Mouse (Mus musculus): ENCODE measurements around the gene Dynlt1c.
"Not testable (repeated sequence)": the region's sequence is repeated elsewhere in the genome, so short reads cannot be mapped to it uniquely, and the experiment has no call there.

Dynlt1c gene

DNA sequence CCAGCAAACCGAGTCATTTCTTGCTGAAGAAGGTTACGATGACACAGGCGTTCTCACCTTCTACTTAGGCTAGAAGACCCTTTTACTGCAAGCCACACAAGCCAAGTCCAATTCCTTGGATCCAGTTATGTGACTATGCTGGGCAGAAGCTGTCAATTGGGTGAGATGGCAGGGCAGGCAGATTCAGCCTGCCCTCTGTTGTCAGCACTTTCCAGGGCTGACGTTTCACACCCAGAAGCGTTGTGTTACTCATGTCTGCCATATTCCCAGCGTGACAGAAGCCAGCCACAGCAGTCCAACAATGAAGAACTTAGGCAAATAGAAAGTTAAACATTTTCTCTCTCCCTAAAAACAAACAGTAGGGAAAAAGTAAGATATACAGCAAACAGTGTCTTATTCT is 18.6 kb downstream of the Dynlt1c start:
- not testable (repeated sequence) for DNase-seq

DNA sequence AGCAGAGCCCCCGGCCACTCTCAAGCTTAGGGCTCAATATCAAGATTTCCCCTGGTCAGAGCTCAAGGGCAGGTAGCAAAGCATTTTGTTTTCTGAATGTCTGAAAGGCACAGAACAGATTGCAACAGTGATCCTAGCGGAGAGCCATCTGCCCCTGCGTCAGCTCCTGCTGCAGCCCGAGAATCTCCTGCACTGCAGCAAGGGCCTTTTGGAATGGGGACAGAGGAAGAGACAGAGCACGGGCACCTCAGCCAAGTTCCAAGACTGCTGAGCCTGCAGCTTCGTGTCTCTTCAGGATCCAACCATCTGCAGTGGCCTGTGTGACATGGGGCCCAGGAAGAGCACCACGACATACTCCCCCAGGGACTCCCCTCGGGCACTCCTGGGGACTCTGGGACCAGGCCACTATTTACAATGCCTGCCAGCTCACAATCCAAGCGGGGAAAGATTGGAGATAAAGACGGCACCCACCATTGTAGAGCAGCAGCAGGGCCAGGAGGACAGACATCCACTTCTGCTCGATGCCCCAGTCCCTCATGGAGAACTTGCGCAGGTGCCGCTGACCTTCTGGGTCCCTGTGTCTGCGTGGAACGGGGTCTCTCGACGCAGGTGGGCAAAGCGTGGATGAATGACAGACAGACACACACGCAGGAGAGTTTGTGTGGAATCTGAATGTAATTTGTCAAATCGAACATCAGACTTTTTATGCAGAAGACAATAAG is 19.4 kb downstream of the Dynlt1c start:
- peak; percentile 63 to 66 for DNase-seq

DNA sequence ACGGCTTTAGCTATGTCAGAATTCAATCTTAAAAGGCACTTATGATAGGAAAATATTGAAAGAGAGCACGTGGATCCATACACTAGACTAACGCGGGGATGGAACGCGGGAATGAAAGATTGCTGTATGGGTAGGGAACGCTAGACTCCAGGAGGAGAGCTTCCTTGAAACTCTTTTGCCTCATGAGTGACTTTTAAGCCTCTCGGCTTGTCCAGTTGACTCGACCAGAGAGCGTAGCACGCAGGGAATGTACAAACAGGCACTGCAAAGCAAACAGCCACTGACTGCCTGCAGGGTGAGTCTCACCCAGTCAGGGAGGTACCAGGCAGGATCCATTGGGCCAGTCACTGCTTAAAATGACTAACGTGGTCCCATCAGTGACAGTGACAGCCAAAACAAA is 20.5 kb downstream of the Dynlt1c start:
- not testable (repeated sequence) for DNase-seq

DNA sequence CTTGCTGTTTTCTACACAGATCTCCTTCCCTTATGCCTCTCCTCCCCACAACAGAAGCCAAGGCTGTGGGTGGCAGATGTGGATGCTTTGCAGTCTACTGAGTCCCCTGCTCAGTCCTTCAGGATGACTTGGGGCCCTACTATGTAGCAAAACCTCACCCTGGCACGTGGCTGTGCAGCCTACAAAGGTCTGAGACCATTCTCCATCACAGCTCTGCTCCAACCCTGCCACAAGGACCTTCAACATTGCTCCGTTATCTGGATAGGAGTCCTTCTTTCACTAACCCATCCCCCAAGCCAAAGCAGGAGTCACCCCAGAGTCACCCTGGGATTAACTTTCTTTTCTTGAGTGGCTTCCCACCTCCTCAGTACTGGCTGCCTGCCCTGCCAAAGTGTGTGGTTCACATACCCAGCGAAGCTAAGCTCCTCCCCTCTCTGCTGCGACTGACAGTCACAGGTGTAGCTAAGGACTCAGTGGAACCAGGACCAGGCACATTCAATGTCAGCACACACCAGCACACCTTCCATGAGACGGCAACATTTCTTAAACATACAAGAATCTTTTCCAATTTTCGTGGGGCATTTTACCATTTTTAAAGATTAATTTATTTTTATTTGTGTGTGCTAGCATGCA is 23.6 kb downstream of the Dynlt1c start:
- DNase-seq = not testable (repeated sequence)

DNA sequence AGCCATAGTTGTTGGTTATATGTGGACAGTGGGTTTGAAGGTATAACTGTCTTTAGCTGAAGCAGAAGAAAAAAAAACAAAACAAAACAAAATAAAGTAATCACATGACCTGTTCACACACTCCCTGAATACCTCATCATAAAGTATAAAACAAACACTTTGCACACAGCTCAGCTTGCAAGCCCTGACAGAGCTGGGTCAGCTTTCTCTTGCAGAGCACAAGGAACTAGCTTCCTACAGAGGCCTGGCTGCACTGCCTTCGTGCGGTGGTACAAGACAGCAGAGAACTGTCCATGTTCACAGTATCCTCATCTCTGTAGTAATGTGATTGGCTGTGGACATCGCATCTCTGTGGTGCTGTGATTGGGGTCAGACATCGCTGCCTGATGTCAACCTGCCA is 28.9 kb downstream of the Dynlt1c start:
- DNase-seq = not testable (repeated sequence)

DNA sequence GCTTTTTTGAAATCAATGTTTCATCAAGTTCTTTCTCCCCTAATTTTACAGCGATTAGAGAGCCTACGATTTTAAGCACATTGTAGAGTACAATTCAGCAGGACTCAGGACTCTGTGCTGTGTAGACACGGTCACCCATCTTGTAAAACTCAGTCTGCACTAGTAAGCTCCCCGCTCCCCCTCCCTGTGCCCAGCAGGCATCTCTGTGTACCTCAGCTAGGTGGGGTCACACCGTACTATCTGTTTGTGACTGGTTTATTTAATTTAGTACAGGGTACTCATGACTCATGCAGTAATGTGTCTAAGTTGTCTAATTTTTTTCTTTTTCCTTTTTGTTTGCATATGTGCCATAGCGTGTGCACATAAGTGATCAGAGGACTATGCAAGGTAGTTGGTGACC is 31.4 kb downstream of the Dynlt1c start:
- not testable (repeated sequence) for DNase-seq

DNA sequence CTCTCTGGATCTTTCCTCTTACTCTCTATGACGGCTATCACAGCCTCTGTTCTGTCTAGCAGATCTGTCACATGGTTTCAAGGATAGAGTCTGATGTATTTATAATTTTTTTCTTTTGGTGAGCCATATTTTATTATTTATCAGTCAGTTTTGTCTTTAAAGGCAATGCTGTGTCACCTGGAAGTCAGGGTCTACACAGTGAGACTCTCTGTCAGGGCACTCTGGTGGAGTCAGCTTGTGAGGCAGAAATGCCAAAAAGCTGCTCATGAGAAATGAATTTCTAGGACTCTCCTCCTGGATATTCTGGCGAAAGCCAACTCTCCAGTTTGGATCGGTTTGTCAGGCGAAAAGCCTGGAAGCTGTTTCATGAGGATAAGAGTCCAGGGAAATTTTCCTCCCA is 34.3 kb downstream of the Dynlt1c start:
- DNase-seq = not testable (repeated sequence)

DNA sequence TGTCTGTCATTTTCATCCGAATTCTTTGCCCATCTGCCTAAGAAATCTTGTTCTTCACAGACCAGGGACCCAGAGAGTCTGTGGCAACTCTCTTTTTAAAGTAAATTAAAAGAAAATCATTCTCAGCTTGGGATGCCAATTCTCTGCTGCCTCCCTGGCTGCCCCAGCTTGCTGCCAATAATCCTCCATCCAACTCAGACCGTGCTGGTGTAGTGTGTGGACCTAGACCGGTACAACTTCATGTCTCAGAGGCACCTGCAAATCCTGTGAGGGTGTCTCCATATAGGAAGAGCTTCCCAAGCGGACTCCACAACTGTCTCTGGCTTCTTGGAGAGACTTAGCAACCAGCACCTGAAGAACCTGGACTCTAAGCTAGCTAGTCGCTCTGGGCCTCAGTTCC is 35.4 kb downstream of the Dynlt1c start:
- DNase-seq = no peak

DNA sequence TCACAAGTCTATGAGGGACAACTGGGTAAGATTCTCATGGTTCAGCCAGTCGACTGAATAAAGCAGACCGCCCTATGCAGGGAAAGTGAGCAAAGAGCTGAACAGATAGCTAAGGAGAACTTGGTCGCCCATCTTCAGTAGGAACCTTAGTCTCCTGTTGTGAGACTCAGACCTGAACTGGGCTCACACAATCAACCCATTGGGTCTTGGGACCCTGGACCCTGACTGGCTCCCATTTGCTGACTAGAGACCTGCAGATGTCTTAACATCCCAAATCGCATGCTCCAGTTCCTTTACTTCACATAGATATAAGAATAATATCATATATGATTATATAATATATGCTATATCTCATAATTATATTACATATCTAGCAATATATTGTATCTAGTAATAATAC is 36.0 kb downstream of the Dynlt1c start:
- DNase-seq = not testable (repeated sequence)

DNA sequence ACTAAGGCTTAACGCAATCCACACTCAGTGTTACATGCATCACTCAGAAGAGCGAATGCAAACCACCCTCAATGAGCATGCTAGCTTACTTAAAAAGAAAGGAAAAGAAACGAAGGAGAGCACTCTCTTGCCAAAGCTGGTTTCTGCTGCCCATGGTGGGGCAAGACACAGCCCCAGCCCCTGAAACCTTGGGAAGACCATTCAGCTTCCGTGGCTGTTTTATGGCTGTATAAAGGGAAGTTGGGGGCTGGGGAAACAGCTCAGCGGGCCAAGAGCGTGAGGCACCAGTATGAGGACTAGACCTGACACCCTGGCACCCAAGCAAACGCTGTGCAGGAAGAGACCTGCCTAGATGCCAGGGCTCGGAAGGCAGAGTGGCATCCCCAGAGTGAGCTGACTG is 37.0 kb downstream of the Dynlt1c start:
- not testable (repeated sequence) for DNase-seq

DNA sequence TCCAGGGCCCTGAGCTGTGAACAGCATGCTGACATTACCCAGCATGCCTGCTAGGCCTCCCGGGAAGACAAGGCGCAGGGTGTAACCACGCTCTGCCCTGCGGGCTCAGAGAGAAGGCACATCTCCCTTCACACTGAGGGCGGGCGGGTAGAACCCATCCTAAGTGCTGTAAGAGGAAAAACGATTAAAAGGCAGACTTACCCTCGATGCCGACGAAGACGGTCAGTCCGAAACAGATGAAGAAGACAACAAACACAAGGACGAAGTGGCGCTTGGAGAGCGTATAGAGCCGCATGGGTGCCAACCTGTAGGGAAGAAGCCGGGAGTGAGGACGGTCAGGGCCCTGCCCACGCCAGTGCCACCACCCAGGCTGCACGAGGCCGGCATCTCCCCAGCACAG is 38.0 kb downstream of the Dynlt1c start:
- DNase-seq = not testable (repeated sequence)

DNA sequence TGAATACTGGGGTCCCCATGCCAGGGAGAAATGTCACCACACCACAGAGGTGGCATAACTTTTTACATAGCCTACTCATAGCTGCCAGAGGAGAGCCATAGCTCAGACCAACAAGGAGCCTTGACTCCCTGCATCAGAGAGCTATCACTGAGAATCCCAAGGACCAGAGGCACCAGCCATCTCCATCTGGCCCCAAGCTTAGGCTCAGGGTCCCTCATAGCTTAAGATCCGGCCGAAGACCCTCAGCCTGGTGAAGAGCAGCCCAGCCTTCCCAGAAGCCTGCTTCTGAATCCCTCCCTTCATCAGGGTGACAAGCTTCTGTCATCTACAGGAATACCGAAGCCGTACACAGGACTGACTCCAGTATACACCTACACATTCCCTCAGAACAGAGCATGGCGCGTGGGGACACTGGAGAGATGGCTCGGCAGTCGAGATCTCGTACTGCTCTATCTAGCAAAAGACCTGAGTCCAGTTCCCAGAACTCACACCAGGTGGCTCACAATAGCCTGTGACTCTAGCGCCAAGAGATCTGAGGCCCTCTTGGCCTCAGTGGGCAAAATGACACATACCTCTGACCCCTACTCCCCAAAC is 38.7 kb downstream of the Dynlt1c start:
- DNase-seq = not testable (repeated sequence)

DNA sequence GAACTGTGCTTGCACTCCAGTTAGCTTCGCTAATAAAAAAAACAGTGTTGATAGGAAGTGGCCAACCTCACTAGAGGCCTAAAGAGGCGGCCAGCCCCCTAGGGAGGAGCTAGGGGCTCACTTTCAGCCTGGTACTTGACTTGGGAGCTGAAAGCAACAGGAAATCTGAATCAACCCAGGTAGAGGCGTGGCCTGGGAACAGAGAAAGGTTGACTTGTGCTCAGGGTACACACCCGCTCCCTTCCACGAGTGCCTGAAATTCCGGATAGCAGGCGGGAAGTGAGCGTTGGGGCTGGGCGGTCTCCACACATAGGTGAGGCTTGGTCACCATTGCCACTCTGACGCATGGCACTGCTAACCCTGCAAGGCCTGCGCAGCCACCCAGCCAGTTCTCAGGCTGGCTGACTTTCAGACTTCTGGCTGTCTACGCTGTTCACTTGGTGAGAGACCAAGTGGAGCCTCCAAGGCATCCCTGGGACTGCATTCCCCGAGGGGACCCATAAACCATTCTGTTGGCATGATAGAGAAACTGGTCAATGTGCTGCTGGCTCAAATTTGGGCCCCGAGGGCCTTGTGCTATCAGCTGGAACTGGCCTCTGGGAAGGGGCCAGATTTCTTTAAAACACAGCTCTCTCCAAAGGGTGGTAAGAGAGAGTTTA is 39.4 kb downstream of the Dynlt1c start:
- not testable (repeated sequence) for DNase-seq

DNA sequence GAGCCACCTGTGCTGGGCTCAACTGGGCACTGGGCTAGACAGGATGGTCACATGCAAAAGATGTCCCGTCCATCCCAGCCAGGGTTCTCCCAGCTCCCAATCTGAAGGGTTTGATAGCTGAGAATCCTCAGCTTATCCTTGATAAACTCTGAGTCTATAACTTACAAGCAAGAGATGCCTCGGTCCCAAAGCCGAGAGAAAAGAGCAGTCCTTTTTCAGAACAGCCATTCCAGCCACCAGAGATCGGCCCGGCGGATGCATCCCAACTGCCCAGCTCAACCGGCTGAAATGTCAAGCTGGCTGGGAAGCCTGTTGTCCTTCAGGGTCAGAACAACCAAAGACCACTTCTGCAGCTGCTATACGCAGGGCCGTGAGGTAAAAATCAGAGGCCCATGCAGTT is 42.7 kb downstream of the Dynlt1c start:
- DNase-seq = not testable (repeated sequence)

DNA sequence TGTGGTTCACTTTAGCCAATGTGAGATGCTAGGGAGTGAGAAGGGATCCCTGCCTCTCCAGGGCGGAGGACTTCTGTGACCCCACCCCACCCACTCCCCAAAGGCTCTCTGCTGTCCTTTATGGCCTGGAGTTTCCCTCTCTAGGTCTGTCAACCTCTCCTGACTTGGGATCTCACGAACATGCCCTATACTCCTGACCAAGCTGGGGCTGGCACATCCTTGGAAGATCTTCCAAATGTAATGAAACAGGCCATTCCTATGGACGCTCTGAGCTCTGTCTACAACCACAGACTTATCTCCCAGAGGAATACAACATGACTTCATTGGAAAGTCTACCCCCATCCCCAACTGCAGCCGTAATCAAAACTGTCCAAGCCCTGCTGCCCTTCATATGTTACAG is 43.2 kb downstream of the Dynlt1c start:
- not testable (repeated sequence) for DNase-seq

DNA sequence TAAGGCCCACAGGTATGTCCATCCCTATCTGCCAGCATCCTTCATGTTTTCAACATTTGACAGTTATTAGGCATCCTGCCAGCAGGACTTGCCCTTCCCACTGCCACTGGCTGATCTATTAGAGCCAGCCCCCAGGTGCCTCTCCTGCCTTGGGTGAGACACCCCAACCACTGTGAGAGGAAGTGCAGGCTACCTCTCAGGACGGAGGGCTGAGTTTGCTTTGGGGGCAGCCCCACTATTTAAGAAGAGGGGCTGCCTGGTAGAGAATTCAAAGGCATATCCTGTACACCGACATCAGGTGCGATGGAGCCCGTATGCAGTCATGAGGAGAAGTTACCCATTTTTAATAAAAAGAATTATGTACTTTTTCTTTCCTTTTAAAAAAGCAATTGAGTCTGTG is 44.2 kb downstream of the Dynlt1c start:
- DNase-seq = not testable (repeated sequence)

DNA sequence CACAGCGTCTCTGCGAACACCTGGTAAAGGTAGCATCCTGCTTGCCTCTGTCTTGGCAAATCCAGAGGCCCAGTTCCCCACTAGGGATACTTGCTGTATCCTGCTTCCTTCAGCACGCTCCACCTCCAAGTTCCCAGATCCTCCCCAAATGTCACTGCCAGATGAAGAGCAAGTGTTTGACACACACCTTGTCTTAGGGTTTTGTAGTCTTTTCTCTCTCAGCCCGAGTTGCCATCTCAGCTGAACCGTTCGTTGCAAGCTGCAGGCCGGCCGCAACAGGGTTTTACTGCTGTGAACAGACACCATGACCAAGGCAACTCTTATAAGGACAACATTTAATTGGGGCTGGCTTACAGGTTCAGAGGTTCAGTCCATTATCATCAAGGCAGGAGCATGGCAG is 45.4 kb downstream of the Dynlt1c start:
- not testable (repeated sequence) for DNase-seq

DNA sequence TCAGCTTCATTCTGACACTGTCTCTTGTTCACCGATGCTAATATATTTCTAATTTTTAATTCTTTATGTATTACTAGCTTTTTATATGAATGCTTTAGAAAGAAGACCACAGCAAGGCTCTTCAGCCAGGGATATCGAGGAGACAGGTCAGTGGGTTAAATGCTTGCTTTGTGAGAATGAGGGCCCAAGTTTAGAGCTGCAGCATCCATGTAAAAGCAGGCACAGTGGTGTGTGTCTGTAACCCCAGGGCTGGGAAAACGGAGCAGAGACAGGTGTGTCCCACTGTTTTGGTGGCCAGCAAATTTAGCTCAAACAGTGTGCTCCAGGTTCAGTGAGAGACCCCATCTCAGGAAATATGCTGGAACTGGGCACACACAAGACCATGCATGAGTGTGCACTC is 46.0 kb downstream of the Dynlt1c start:
- DNase-seq = not testable (repeated sequence)

DNA sequence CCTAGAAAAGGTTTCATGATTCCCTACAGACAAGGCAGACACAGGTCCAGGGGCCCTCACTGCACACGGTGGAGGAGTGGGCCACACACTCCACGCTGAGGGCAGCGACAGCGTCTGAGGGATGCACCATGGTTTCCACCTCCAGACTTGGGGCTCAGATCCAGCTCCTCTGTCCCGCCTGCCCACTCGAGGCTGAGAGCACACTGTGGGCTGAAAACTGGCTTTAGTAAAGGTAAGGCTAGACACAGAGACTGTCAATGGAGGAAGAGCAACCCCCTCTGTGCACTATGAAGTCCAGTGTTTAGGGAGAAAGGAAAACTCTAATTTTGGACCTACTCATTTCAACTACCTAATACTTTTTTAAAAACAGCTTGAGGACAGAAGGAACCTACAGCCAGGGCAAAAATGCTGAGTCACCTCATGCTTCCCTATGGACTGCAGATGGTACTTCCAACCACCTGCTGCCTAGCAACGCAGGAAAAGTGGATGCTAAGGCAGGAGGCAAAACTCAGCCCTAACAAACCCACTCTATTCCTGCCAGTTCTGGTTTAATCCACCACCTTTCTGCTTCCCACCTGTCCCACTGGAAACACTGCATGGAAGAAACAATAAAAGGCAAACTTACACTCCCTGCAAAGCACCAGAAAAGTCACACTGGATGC is 49.6 kb downstream of the Dynlt1c start:
- not testable (repeated sequence) for DNase-seq

DNA sequence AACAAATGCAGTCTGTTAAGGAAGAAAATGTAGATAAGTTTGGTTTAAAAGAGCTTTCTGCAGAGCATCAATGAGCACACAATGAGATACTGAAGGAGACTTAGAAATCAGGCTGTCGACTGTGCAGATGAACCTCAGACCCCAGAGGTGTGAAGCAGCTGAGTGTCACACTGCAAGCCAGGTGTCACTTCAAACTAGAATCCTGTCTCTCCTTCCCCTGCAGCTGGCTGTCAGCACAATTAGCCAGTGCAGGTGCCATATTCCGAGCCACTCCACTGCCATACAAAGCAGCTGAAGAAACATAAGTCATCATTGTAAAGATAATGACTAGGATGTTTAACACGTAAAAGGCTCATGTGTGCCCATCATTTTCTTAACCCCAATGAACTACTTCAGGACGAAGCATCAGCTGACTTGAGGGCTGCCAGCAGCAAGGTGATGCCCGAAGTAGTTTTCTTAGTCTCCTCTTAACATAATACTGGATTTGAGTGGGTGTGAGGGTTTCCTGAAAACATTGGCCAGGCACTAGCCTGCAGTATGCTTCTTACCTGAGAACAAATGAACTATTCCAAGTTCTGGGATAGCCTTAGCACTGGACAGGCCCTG is 52.0 kb downstream of the Dynlt1c start:
- DNase-seq = peak in 1 of 2 experiments; percentile 9

DNA sequence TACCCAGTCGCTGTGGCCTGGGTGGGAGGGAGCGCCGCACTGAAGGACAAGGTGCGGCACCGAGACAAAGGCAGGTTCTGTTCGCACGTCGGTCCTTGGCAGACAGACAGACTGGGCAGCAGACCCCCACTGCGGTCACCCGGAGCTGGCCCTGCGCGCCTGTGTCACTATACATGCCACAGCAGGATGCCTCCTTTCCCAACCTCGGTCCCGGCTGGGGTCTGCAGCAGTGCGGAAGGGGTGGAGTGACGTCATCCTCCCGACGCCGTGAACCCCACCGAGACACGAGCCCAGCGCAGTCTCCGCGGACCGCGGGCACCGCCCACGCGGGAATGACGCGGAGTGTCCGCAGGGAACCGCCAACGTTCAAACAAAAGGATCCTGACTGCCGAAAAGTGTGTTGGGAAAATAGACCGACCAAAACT is 53.6 kb downstream of the Dynlt1c start:
- DNase-seq = peak; percentile 69 to 77

DNA sequence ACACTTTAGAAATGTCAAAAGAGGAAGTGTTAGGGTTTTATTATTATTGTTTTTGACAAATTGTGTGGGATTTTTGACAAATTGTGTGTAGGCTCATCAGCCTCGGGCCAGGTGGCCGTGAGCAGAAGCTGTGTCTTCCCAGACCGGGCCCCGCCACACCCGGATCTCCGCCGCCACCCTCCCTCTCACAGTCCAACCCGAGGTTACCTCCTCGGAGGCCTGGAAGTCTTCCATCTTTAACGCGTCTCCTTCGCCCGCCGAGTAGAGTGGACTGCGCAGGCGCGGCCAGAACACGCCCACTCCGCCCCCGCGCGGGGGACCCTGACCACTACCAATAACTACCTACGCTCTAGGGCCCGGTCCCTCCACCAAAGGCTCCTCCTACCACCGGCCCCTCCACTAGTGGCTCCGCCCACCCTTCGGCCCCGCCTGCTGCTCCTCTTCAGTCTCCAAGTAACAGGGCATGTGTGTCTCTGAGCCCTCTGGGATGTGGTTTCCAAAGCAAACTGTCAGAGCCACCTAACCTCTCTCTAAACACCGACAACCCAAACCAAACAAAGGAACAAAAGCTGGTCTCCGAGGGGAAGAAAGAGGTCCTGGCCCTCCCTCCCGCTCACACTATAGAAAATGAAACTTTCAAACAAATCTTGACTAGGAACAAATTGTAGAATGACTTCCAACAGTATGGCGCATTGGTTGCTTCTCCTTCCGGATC is 54.3 kb downstream of the Dynlt1c start, which contains the start of gene Dynlt1f:
TSS of gene Dynlt1f (minus strand) at position 334 of the 715 bp plus-strand sequence.
- peak; percentile 71 to 72 for DNase-seq

All from cerebellum, adult 18-20 months (tissue).